Mouse (Mus musculus) frontal cortex, postnatal 10 days (tissue): ENCODE results near the gene Rhoh.

Source experiments
- DNase-seq, 2 experiments: peaks; one replicate each; pipeline ENCODE4 v3.0.0; 2022; ENCODE audit warnings: low spot score in 2 of 2, mixed read lengths in 1 of 2

Rhoh gene

GRCm38 (mm10) chr5:65891251-65891826 lies 30.3 kb downstream of the Rhoh start:
- DNase-seq = no peak

- DNase-seq = no peak
These were observed 34.2 kb downstream of the Rhoh start for GRCm38 (mm10) chr5:65895121-65895692.

- no peak for DNase-seq
These were observed 34.8 kb downstream of the Rhoh start for GRCm38 (mm10) chr5:65895764-65896163.

- DNase-seq = no peak
These were observed 36.7 kb downstream of the Rhoh start for GRCm38 (mm10) chr5:65897731-65898130.

GRCm38 (mm10) chr5:65898683-65899082 lies 37.7 kb downstream of the Rhoh start:
- DNase-seq = no peak

- DNase-seq = no peak
These were observed 39.1 kb downstream of the Rhoh start for GRCm38 (mm10) chr5:65900113-65900512.

GRCm38 (mm10) chr5:65900862-65901265 lies 39.9 kb downstream of the Rhoh start:
- no peak for DNase-seq

- no peak for DNase-seq
These were observed 40.9 kb downstream of the Rhoh start for GRCm38 (mm10) chr5:65901868-65902418.

- DNase-seq = no peak
These were observed 41.8 kb downstream of the Rhoh start for GRCm38 (mm10) chr5:65902811-65903210.

- no peak for DNase-seq
These were observed 43.5 kb downstream of the Rhoh start for GRCm38 (mm10) chr5:65904476-65904875.

GRCm38 (mm10) chr5:65908751-65909150 lies 47.7 kb downstream of the Rhoh start:
- DNase-seq = no peak

GRCm38 (mm10) chr5:65909321-65909720 lies 48.3 kb downstream of the Rhoh start:
- no peak for DNase-seq

- no peak for DNase-seq
These were observed 49.4 kb downstream of the Rhoh start for GRCm38 (mm10) chr5:65910398-65910797.

GRCm38 (mm10) chr5:65911676-65912075 lies 50.7 kb downstream of the Rhoh start:
- no peak for DNase-seq

- DNase-seq = no peak
These were observed 51.2 kb downstream of the Rhoh start for GRCm38 (mm10) chr5:65912201-65912600.

- no peak for DNase-seq
These were observed 52.1 kb downstream of the Rhoh start for GRCm38 (mm10) chr5:65913126-65913525.

GRCm38 (mm10) chr5:65914342-65914741 lies 53.3 kb downstream of the Rhoh start:
- DNase-seq = no peak

- no peak for DNase-seq
These were observed 55.9 kb downstream of the Rhoh start for GRCm38 (mm10) chr5:65916930-65917329.

- no peak for DNase-seq
These were observed 57.6 kb downstream of the Rhoh start for GRCm38 (mm10) chr5:65918601-65919000.

GRCm38 (mm10) chr5:65919326-65919725 lies 58.3 kb downstream of the Rhoh start:
- no peak for DNase-seq

- no peak for DNase-seq
These were observed 58.9 kb downstream of the Rhoh start for GRCm38 (mm10) chr5:65919904-65920303.

GRCm38 (mm10) chr5:65920701-65921426 lies 59.9 kb downstream of the Rhoh start:
- DNase-seq = no peak
